14 mouse cellular contexts compared by ENCODE assay signal in the genomic region with DNA sequence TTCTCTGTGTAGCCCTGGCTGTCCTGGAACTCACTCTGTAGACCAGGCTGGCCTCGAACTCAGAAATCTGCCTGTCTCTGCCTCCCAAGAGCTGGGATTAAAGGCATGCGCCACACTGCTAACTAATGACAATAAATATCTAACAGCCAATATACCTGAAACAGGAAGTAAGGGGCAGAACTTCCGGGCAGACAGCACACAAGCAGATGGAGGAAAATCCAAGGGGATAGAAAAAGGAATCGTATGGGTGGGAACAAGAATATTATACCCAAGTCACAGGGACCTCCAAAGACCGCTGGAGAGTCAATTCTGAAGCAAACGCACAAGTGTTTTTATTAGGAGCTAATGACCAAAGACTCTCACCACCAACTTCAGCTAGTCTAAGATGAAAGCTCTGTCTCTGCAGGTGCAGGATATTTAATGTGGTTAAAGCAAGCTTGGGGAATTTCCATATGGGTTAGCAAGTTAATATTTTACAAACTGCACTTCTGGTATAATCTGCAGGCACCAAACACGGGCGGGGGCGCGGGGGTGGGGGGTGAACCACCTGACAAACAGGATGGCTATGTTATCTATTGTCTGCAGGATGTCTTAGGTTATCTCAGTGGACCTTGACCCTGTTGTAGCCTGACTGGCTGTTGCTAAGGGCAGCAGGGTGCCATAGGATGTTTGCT.
DNase-seq lines count a peak whose midpoint lies in the region; ATAC-seq and TF ChIP-seq lines count a peak whose summit lies in the region.
"Had no signal": no experiment of that assay in that cellular context is flagged by ENCODE, and none has a peak within 500 bp of the region (broad histone marks: within the 10 kb centered on the region; RNA-seq: fewer than 3 reads in every experiment).

No protein-coding gene starts in this region.

- peak; percentile 7 for DNase-seq in embryo, embryonic 11.5 days (ENCODE audit: low read depth, low spot score)
- no peak for DNase-seq in embryo, embryonic 10 days (ENCODE audit: low spot score)
- peak; percentile 39 for DNase-seq in large intestine, adult 2 months (ENCODE audit: low read depth, low spot score)
- no peak for DNase-seq in midbrain, embryonic 14.5 days
- DNase-seq in thymus, postnatal 10 days (ENCODE audit: low spot score in 2 of 2), result no peak
- no peak for DNase-seq in thymus, postnatal 14 days
- DNase-seq: adrenal gland, adult 8-10 months; heart, adult 18-20 months; kidney, postnatal 36 days; lung, postnatal 10 days had no signal

- TF ChIP-seq CTCF in small intestine, adult 2 months (IDR thresholded peaks at IDR 0.05; ENCODE audit: extremely low read depth, insufficient read length, insufficient replicate concordance, low read depth, low read length), result no peak

- no peak overlapping the region for H3K9ac ChIP-seq in midbrain, embryonic 14.5 days (replicated peaks; ENCODE audit: low read length)
- H3K9ac ChIP-seq: forebrain, embryonic 12.5 days had no signal

- H3K36me3 ChIP-seq in small intestine, adult 2 months (ENCODE audit: control insufficient read depth, insufficient read depth, low read length), result no peaks in the 10 kb centered on the region
- no peaks in the 10 kb centered on the region for H3K36me3 ChIP-seq in midbrain, embryonic 14.5 days (ENCODE audit: control insufficient read depth, insufficient read depth, low read length)
- H3K36me3 ChIP-seq: embryonic facial prominence, embryonic 10.5 days; forebrain, embryonic 12.5 days had no signal

- H3K4me3 ChIP-seq in small intestine, adult 2 months (ENCODE audit: low read depth, low read length), result no peak overlapping the region
- H3K4me3 ChIP-seq in midbrain, embryonic 14.5 days (replicated peaks; ENCODE audit: low read depth, low read length), result no peak overlapping the region
- H3K4me3 ChIP-seq: embryonic facial prominence, embryonic 10.5 days; forebrain, embryonic 12.5 days had no signal

- H3K4me1 ChIP-seq in small intestine, adult 2 months (ENCODE audit: control insufficient read depth, insufficient read depth, insufficient read length, low read length), result peaks cover 3% of the 10 kb centered on the region; the same call in 1 of the 2 replicates
- no peaks in the 10 kb centered on the region for H3K4me1 ChIP-seq in midbrain, embryonic 14.5 days (ENCODE audit: control insufficient read depth, insufficient read depth, low read length)
- H3K4me1 ChIP-seq: embryonic facial prominence, embryonic 10.5 days; forebrain, embryonic 12.5 days had no signal

- H3K27me3 ChIP-seq in small intestine, adult 2 months (ENCODE audit: control insufficient read depth, insufficient read depth, low read length), result no peaks in the 10 kb centered on the region
- no peaks in the 10 kb centered on the region for H3K27me3 ChIP-seq in midbrain, embryonic 14.5 days (ENCODE audit: control insufficient read depth, insufficient read depth, low read length)
- H3K27me3 ChIP-seq: forebrain, embryonic 12.5 days had no signal

- 48% methylated on average over 10 of the region's 10 CpGs for WGBS in large intestine, adult 2 months
- WGBS in small intestine, adult 2 months, result 41% methylated on average over 10 of the region's 10 CpGs
- 92% methylated on average over 10 of the region's 10 CpGs for WGBS in midbrain, embryonic 14.5 days

- no peak for TF ChIP-seq POLR2A in small intestine, adult 2 months (IDR thresholded peaks at IDR 0.05; ENCODE audit: low read depth, low read length)

- no peak overlapping the region for H3K4me2 ChIP-seq in midbrain, embryonic 14.5 days (ENCODE audit: low read length)
- H3K4me2 ChIP-seq: forebrain, embryonic 12.5 days had no signal

- peak overlapping the region; percentile 88 for H3K27ac ChIP-seq in small intestine, adult 2 months (ENCODE audit: insufficient read depth, low read depth, low read length)
- H3K27ac ChIP-seq in midbrain, embryonic 14.5 days (replicated peaks; ENCODE audit: low read depth, low read length), result no peak overlapping the region
- H3K27ac ChIP-seq: embryonic facial prominence, embryonic 10.5 days; forebrain, embryonic 12.5 days had no signal

- peak; percentile 73 for ATAC-seq in activated CD4-positive, CD25-positive, alpha-beta regulatory T cell, adult 4 months
- no peak for ATAC-seq in midbrain, embryonic 14.5 days (ENCODE audit: low FRiP score, low TSS enrichment)

- no peaks in the 10 kb centered on the region for H3K9me3 ChIP-seq in midbrain, embryonic 14.5 days (ENCODE audit: control insufficient read depth, low read length)
- H3K9me3 ChIP-seq: embryonic facial prominence, embryonic 10.5 days; forebrain, embryonic 12.5 days had no signal

Comparison
In these comparisons a context has a peak if more than half of its experiments do, and no peak if none do; other contexts are left out.
1. DNase-seq: peak in embryo, embryonic 11.5 days (single experiment) and large intestine, adult 2 months (single experiment); none in embryo, embryonic 10 days (single experiment), midbrain, embryonic 14.5 days (single experiment), thymus, postnatal 10 days (0 of 2) and thymus, postnatal 14 days (single experiment).